Mouse (Mus musculus) ovary, adult 10 weeks (tissue): Measurements from ENCODE around the gene Gm20911. TPM values are rescaled to one million over a fixed set of nuclear protein-coding genes. Genes with fewer than 3 reads are reported as not detected.

Experiments used
- polyA plus RNA-seq: library from polyadenylated mRNA; stranded (reverse); fragments of 350-450 nt; fragmentation: Illumina TruSeq; extraction: RNeasy Lipid Tissue Mini Kit (QIAGEN cat#74804); gene quantifications from one replicate; pipeline ENCODE4 v1.2.3, GENCODE M21; 2014

Gm20911 gene
- polyA plus RNA-seq: not detected

DNA sequence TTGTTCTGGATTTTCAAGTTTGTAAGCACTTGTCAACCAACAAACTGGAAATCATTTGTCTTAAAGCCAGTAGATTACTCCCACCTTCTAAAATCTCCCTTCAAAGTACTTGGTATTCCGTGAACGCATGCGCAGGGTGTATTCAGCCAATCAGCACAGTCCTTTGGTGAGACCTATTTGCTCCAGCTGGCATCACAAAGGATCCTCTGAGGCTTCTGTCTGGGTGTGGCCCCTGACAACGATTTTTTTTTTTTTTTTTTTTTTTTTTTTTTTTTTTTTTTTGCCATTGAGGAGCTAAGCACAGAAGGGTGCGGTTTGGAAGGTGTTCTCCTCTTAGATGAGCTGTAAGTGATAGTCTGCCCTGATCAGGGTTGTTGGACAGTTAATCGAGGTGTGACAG is at the start of gene Gm20911:
Gm20911 (plus strand) TSS at position 301 of the 400 bp plus-strand sequence.

